Mouse (Mus musculus) forelimb bud, embryonic 11.5 days (tissue): ENCODE data around the gene Prps1.
"Not testable (repeated sequence)": the region's sequence is repeated elsewhere in the genome, so short reads cannot be mapped to it uniquely, and the experiment has no call there.

Experiments
- DNase-seq: peaks from one replicate; pipeline ENCODE4 v3.0.0-alpha.2; 2012; ENCODE audit warnings: low read depth, low spot score

Gene Prps1

DNA sequence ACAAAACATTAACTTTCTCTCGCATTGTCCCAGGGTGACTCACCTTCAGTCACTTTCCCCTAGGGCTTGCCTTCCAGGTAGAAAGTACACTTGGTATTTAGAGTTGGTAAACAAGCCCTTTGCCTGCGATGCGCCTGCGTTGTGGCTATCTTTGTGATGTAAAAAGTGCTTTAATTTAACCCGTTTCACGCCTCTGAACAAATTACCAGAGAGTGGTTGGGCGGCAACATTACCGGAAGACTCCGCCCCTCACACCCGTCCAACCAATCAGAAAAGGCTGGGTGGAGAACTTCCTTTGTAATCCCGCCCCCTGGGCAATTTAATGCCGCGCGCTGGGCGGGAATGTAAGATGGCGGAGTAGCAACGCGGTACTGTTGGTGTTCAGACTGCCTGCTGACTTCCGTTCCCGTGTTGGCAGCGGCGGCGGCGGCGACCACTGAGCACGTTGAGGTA is at the start of gene Prps1:
TSS of gene Prps1 (plus strand) at position 335 of the 453 bp plus-strand sequence.
- DNase-seq: peak; percentile 86

GRCm38 (mm10) chrX:140407593-140407992 is 48.8 kb upstream of the Prps1 start:
- no peak for DNase-seq

DNA sequence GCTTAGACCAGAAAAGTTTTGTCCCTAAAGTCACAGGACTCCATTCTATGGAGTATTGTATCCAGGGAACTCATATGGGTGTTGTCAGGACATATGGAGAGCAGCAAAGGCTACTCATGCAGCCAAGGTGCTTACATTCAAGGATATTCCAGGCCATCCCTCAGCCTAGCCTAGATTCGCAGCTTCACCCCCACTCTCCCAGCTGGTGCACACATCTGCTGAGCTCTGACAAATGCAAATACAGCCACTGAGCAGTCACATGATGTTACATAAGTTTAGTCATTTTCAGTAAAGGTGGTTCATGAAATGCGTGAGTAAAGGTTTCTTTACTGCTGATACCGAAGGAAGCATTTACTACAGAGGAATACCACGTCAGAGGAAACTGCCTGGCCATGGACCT is 37.9 kb upstream of the Prps1 start:
- DNase-seq: no peak

DNA sequence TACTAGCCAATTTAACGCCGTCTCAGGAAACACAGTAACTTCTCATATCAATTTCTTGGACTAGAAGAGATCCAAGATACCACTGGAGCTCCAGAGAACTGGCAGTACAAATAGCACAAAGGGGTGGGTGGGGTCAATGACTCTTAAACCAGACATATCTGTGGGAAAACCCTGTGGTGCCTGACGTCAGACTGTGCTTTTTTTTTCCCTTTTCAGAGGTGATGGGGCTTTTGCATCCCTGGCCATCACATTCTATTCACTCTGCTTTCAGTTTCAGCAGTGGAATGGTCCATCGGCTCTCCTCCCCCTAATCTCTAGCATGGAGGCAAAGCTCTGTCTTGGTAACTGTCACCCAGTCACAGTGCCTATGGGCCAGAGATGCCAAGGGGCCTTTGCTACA is 29.3 kb upstream of the Prps1 start:
- DNase-seq: no peak

- no peak for DNase-seq
These were observed 28.2 kb upstream of the Prps1 start for GRCm38 (mm10) chrX:140428252-140428651.

- DNase-seq: no peak
These were observed 26.4 kb upstream of the Prps1 start for GRCm38 (mm10) chrX:140429985-140430384.

DNA sequence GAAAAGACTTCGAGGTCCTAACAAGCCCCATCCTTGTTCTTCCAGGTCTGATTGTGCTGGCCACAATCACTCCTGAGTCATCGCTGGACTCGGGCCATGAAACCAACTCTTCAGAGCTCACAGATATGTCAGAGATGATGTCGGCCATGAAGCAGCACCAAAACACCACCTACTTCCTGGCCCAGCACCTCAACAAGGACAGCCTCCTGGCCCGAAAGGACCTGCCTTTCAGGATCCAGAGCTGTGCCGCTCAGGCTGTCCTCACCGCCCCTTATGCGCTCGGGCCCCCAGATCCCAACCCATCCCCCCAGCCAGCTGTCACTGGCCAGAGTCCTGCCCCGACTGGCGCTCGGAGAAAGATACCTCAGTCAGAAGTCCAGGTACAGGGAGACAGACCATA is 25.9 kb upstream of the Prps1 start:
- DNase-seq: no peak

DNA sequence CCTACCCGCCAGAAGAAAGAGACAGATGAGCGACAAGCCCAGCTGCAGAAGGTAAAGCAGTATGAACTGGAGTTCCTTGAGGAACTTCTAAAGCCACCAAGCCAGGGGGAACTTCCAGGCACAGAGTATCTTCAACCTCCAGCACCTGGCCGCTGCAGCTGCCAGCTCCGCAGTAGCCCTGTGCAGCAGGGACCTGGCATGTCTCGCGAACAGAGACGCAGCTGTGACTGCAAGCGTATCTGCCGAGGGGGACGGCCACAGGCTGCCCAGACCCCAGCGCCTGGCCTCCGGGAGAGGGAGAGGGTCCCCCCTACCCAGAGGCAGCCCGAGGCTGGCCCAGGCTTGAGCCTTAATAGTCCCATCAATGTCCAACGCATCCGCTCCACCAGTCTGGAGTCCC is 24.4 kb upstream of the Prps1 start:
- DNase-seq: no peak

GRCm38 (mm10) chrX:140432786-140433185 is 23.6 kb upstream of the Prps1 start:
- no peak for DNase-seq

- no peak for DNase-seq
These were observed 18.5 kb upstream of the Prps1 start for GRCm38 (mm10) chrX:140437906-140438305.

GRCm38 (mm10) chrX:140445551-140445950 is 10.9 kb upstream of the Prps1 start:
- DNase-seq: no peak

- DNase-seq: no peak
These were observed 6.3 kb upstream of the Prps1 start for GRCm38 (mm10) chrX:140450071-140450470.

DNA sequence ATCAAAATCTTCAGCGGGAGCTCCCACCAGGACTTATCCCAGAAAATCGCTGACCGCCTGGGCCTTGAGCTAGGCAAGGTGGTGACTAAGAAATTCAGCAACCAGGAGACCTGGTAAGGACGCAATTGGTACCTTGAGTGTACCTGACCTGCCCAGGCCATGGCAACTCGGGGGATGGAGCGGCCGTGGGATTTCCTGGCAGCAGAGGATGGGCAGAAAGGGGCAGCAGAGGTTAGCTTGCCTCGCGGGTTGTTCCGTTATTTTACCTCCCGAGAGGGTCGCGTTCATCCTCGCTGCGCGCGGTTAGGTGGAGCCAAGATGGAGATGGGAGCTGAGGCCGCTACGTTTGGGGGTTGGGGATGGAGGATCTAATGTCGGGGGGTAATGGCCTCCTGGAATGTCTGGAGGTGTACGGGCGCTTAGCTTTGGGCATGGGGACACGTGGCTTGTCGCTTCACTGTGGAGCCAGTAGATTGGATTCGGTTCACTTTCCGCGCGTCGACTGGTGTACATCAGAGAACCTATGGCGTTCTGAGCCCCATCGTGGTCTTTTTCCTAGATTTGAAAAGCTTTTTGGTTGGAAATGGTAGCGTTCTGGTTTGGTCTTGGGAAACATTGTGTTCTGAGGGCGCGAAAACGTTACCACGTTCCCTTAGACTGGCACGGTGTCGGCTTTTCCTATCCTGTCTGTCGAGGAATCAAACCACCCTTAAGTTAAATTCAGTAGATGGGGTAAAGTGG is 508 bp downstream of the Prps1 start:
- DNase-seq: peak; percentile 18

DNA sequence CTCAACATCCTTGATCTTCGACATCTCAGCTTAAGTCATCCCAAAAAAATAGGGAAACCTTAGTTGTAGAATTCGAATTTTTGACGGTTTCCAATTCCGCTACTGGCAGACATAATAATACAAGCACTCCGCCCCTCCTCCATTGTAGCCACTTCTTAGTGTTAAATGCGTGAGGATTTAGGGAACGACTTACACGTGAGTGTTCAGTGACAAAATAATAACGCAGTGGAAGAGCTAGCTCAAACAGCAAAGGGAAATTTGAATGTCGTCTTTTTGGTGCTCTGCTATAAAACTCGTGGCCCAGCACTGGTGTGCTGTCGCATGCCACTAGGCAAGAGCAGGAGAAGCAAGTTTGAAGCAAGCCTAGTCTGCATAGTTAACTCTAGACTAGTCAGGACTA is 1.1 kb downstream of the Prps1 start:
- peak; percentile 3 for DNase-seq

DNA sequence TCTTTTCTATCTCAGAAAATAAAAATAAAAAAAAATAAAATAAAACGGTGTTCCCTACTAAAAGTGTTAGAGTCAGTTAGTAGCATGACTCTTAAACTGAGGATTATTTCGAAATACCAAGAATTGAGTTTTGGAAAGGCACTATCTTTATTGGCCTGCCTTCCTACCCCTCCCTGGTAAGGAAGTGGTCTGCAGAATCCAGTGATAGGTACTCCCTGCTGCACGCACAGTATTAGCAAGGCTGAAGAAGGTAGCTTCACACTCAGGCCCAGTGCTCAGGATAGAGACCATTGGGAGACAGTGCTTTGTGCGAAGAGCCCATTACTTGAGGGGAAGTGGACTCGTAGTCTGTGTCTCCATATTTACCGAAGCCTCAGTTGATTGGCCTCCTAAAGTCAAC is 21.8 kb downstream of the Prps1 start:
- DNase-seq: no peak

GRCm38 (mm10) chrX:140479171-140479570 is 22.8 kb downstream of the Prps1 start:
- DNase-seq: no peak

DNA sequence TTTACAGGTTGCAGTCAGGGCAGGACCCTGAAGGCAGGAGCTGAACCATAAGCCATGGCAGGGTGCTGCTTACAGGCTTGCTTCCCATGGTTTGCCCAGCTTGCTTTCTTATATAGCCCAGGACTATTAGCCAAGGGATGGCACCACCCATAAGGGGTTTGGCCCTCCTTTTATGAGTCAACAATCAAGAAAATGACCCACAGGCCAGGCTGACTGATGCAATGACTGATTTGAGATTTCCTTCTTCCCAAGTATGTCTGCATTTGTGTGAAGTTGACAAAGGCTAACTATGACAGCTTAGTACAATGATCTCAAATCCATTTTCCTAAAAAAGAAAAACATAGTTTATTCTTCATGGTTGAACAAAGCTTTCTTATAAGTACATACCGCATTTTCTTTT is 32.8 kb downstream of the Prps1 start:
- no peak for DNase-seq

DNA sequence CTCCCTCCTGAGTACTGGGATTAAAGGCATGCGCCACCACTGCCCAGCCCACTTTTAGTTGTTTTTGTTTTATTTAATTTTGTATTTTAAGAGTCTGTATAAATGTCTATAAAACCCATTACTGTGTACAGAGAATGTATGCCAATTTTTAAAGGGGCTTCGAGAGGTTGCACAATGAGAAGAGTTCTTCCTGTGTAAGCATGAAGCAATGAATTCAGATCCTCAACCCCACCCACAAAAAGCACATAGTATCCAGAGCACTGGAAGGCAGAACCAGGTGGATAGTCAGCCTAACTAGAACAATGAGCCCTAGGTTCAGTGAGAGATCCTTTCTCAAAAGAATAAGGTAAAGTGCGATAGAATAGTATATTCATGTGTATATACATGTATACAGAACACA is 33.8 kb downstream of the Prps1 start:
- DNase-seq: no peak

- DNase-seq: peak; percentile 41
These were observed 35.6 kb downstream of the Prps1 start for GRCm38 (mm10) chrX:140491884-140492571.

DNA sequence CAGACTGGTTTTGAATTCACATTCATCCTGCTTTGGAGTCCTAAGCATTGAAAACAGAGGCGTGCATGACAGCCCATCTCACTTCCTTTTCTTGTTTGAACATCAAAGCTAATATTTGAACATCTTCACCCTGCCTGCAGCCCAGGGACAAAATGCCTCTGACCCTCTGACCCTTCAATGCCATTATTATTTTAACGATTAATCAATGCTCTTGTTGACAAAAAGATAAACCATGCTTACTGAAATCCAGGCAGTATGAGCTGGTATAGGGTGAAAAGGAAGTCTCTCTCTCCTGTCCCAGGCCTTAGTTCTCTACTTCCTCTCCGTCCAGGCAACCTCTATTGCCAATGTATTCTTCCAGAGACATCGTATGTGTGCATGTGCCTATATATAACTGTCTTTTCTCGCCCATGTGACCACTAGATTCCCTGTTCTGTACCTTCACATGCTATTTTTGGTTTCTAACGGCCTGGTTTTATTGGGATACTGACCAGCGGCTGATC is 37.2 kb downstream of the Prps1 start:
- no peak for DNase-seq

- no peak for DNase-seq
These were observed 37.8 kb downstream of the Prps1 start for GRCm38 (mm10) chrX:140494170-140494569.

GRCm38 (mm10) chrX:140498431-140498830 is 42.0 kb downstream of the Prps1 start:
- not testable (repeated sequence) for DNase-seq

DNA sequence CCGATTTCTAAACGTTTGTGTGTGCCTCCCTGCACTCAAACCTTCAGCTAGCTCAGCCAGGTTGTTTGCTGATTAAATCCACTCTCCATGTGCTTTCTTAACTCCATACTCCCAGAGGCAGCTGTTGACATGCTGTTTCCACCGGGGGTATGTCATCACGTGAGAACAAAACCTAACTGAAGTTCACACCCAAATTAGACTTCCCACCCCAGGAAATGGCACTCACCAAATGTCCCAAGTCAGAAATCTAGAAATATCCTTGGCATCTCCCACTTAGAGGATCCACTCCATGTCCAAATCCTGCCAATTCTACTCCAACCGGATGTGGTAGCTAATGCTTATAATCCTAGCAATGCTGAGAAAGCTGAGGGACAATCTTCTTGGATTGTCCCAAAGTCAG is 43.9 kb downstream of the Prps1 start:
- DNase-seq: no peak
